Mouse (Mus musculus) hindbrain, embryonic 14.5 days (tissue): ENCODE results near the gene Nudcd3. TPM values are rescaled to one million over a fixed set of nuclear protein-coding genes. Genes with fewer than 3 reads are reported as not detected.

ENCODE experiments used
- ATAC-seq: fragments of 200-750 bp; cut with Nextera tagmentation; 2 replicates; pipeline ENCODE4 v1.8.0; 2017; ENCODE audit warnings: moderate number of reproducible peaks, mild to moderate bottlenecking, moderate TSS enrichment, moderate library complexity; ENCODE audit not compliant: low FRiP score
- DNase-seq: peaks from one replicate; pipeline ENCODE4 v3.0.0-alpha.2; 2015; ENCODE audit warnings: low spot score
- H3K27ac ChIP-seq: fragments of 300-500 bp; sonication (generic); 2 replicates; pipeline ENCODE4 v1.5.1; 2014; ENCODE audit warnings: mild to moderate bottlenecking, moderate library complexity
- H3K27me3 ChIP-seq: fragments of 300-500 bp; sonication (generic); 2 replicates; pipeline ENCODE4 v1.6.1; 2014; ENCODE audit warnings: mild to moderate bottlenecking, low read length, mixed read lengths; ENCODE audit not compliant: control insufficient read depth, insufficient read depth
- H3K36me3 ChIP-seq: fragments of 300-500 bp; sonication (generic); replicated peaks from 2 replicates; pipeline ENCODE4 v1.6.1; 2014; ENCODE audit not compliant: control insufficient read depth, insufficient read depth
- H3K4me1 ChIP-seq: fragments of 300-500 bp; sonication (generic); replicated peaks from 2 replicates; pipeline ENCODE4 v1.6.1; 2014; ENCODE audit warnings: antibody characterized with exemption, low read length, mixed read lengths; ENCODE audit not compliant: control insufficient read depth, insufficient read depth
- H3K4me2 ChIP-seq: fragments of 300-500 bp; sonication (generic); replicated peaks from 2 replicates; pipeline ENCODE4 v1.6.1; 2014; ENCODE audit warnings: mild to moderate bottlenecking, moderate library complexity
- H3K4me3 ChIP-seq: fragments of 300-500 bp; sonication (generic); replicated peaks from 2 replicates; pipeline ENCODE4 v1.5.1; 2014; ENCODE audit warnings: mild to moderate bottlenecking, low read length
- H3K9ac ChIP-seq: fragments of 300-500 bp; sonication (generic); 2 replicates; pipeline ENCODE4 v1.6.1; 2014
- H3K9me3 ChIP-seq: fragments of 300-500 bp; sonication (generic); 2 replicates; pipeline ENCODE4 v1.6.1; 2016; ENCODE audit warnings: low read length; ENCODE audit not compliant: control insufficient read depth
- WGBS: fragments of 180-500 bp; shearing (Covaris S2); extraction: QIAGEN DNeasy Blood & Tissue Kit; methylation state at CpG from one replicate; pipeline ENCODE4 v1.1.7; 2014; 5-methylcytosine and 5-hydroxymethylcytosine counted together
- polyA plus RNA-seq: library from polyadenylated mRNA; unstranded; fragments of >200 nt; fragmentation: Nextera tagmentation; extraction: Ambion mirVana; gene quantifications from 2 replicates; pipeline ENCODE4 v1.2.1, GENCODE M21; 2014

Nudcd3 gene
- 57.0 and 57.7 TPM in 2 replicates for polyA plus RNA-seq

GRCm38 (mm10) chr11:6200087-6200569 lies at the start of gene Nudcd3:
Gene Nudcd3 (minus strand): TSS chr11:6200415.
- no peaks in the 10 kb centered on the region for H3K27me3 ChIP-seq
- DNase-seq (peak; percentile 91), ATAC-seq (peak; percentile 97)
- peaks cover 16% of the 10 kb centered on the region for H3K4me1 ChIP-seq
- WGBS = under 1% methylated on average over 39 of the region's 39 CpGs
- H3K27ac ChIP-seq = peak within 1 kb of the TSS; percentile 97
- H3K4me2 ChIP-seq = peak within 1 kb of the TSS; percentile 96
- 0 out of 2 replicates have a peak, but pooled peaks cover 3% of the 10 kb centered on the region for H3K36me3 ChIP-seq
- H3K9ac ChIP-seq = peak within 1 kb of the TSS; percentile 98
- no peaks in the 10 kb centered on the region for H3K9me3 ChIP-seq
- H3K4me3 ChIP-seq = peak within 1 kb of the TSS; percentile 100

DNA sequence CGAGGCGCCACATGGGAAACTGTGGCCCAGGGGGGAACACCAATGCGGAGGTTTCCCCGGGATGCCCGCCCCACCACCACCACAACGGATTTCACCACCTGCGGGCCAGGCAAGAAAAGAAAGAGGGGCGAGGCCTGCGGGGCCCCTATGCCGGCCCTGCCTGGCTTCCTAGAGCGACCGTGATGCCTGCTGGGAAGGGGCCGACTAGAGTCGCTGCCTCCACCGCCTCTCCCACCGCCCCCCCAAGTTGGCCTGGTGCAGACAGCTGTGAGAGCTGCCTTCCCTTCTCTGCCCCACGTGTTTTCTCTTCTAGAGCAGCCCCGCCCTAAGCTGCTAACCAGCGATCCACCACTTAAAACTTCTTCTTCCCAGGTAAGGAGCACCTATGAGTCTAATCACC lies 44.5 kb upstream of the Nudcd3 start:
- Histone ChIP-seq H3K27me3 (no peaks in the 10 kb centered on the region), H3K36me3 (no peaks in the 10 kb centered on the region), H3K9ac (no peak overlapping the region), H3K9me3 (no peaks in the 10 kb centered on the region), H3K4me2 (no peak overlapping the region), H3K27ac (no peak overlapping the region), H3K4me1 (no peaks in the 10 kb centered on the region), H3K4me3 (no peak overlapping the region)
- DNase-seq = no peak
- WGBS = 41% methylated on average over 19 of the region's 19 CpGs
- no peak for ATAC-seq

DNA sequence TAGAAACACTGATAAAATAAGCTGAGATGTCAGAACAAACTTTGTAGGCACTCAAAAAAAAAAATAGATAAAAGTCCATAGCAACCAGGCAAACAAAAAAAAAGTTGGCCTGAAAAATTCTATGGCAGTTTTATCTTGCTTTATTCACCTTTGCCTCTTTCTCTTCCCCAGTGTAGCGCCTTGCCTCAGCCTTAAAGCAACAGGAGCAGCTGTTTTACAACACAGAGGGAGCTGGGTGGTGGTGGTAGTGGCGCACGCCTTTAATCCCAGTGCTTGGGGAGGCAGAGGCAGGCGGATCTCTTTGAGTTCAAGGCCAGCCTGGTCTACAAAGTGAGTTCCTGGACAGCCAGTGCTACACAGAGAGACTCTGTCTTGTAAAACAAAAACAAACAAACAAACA lies 32.8 kb upstream of the Nudcd3 start:
- Histone ChIP-seq H3K9ac (no peak overlapping the region), H3K4me1 (no peaks in the 10 kb centered on the region), H3K27me3 (no peaks in the 10 kb centered on the region), H3K9me3 (no peaks in the 10 kb centered on the region), H3K27ac (no peak overlapping the region), H3K4me2 (no peak overlapping the region), H3K36me3 (no peaks in the 10 kb centered on the region), H3K4me3 (no peak overlapping the region)
- 89% methylated on average over 4 of the region's 4 CpGs for WGBS
- no peak for DNase-seq
- no peak for ATAC-seq

- no peak within 1 kb of the TSS for H3K9ac ChIP-seq
- H3K27ac ChIP-seq = no peak within 1 kb of the TSS
- no peak for DNase-seq
- no peaks in the 10 kb centered on the region for H3K4me1 ChIP-seq
- no peaks in the 10 kb centered on the region for H3K27me3 ChIP-seq
- WGBS = 89% methylated on average over 7 of the region's 7 CpGs
- H3K9me3 ChIP-seq = no peaks in the 10 kb centered on the region
- no peak within 1 kb of the TSS for H3K4me2 ChIP-seq
- H3K36me3 ChIP-seq = no peaks in the 10 kb centered on the region
- H3K4me3 ChIP-seq = no peak within 1 kb of the TSS
- no peak for ATAC-seq
Measured at GRCm38 (mm10) chr11:6230012-6230411, 29.8 kb upstream of the Nudcd3 start, which contains the start of gene Npc1l1. Gene Npc1l1 (minus strand): TSS chr11:6230143.

DNA sequence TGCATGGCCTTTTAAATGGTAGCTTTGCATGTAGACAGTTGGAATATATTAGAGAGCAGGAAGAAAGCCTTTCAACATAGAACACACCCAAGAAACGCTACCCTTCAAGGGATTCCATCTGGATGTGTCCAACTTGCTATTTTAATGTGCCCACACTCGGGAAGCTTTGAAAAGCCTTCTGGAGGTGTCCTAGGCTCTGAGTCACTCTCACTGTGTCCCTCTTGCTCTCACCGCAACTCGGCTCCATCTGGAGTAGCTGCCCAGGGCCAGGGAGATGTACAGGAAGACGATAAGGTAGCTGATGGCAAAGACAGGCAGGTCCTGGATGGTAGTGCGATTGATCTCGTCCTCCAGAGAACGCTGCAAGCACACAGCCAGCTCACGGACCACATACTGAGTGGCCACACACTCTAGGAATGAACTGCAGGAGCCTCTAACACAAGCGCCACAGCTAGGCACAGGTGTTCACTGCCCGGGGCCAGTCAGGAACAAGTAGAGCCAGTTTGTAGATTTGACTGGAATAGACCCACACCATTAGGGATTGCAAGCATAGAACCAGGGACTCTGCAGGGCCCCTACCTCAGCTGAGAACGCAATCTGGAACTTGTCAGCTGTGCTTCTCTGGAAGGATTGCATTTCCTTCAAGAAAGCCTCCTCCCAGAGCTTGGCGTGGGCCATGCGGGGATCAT lies 24.5 kb upstream of the Nudcd3 start:
- H3K4me3 ChIP-seq = no peak overlapping the region
- H3K27ac ChIP-seq = no peak overlapping the region
- H3K36me3 ChIP-seq = no peaks in the 10 kb centered on the region
- no peak overlapping the region for H3K9ac ChIP-seq
- no peaks in the 10 kb centered on the region for H3K4me1 ChIP-seq
- H3K27me3 ChIP-seq = no peaks in the 10 kb centered on the region
- ATAC-seq = no peak
- H3K9me3 ChIP-seq = no peaks in the 10 kb centered on the region
- 86% methylated on average over 14 of the region's 14 CpGs for WGBS
- no peak for DNase-seq
- H3K4me2 ChIP-seq = no peak overlapping the region

DNA sequence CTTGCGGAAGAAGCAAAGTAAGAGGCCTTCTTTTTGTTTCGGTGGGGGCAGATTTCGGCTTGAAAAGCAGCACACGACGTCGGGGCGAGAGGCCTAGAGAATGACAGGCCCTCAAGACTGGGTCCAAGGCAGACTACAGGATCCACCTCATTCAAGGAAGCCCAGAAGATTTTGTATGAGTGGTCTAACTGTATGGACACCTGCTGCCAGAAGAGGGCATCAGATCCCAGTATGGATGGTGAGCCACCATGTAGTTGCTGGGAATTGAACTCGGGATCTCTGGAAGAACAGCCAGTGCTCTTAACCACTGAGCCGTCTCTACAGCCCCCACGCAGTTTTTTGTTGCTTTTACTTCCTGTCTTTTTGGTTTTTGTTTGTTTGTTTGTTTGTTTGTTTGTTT lies 22.0 kb upstream of the Nudcd3 start:
- Histone ChIP-seq H3K27me3 (no peaks in the 10 kb centered on the region), H3K4me3 (no peak overlapping the region), H3K4me1 (no peaks in the 10 kb centered on the region), H3K9me3 (no peaks in the 10 kb centered on the region), H3K4me2 (no peak overlapping the region), H3K9ac (no peak overlapping the region), H3K36me3 (no peaks in the 10 kb centered on the region), H3K27ac (no peak overlapping the region)
- DNase-seq (no peak), ATAC-seq (no peak)
- 94% methylated on average over 10 of the region's 10 CpGs for WGBS

- Histone ChIP-seq H3K27me3 (no peaks in the 10 kb centered on the region), H3K4me2 (no peak overlapping the region), H3K4me1 (no peaks in the 10 kb centered on the region), H3K4me3 (no peak overlapping the region), H3K36me3 (no peaks in the 10 kb centered on the region), H3K9me3 (no peaks in the 10 kb centered on the region), H3K9ac (no peak overlapping the region), H3K27ac (no peak overlapping the region)
- DNase-seq = no peak
- ATAC-seq = no peak
- 71% methylated on average over 6 of the region's 6 CpGs for WGBS
Measured at GRCm38 (mm10) chr11:6219967-6220366, 19.8 kb upstream of the Nudcd3 start.

GRCm38 (mm10) chr11:6218189-6218896 lies 18.1 kb upstream of the Nudcd3 start:
- Histone ChIP-seq H3K27ac (no peak overlapping the region), H3K9me3 (no peaks in the 10 kb centered on the region), H3K9ac (no peak overlapping the region), H3K36me3 (no peaks in the 10 kb centered on the region), H3K4me2 (no peak overlapping the region), H3K4me1 (no peaks in the 10 kb centered on the region), H3K27me3 (no peaks in the 10 kb centered on the region), H3K4me3 (no peak overlapping the region)
- DNase-seq (no peak), ATAC-seq (no peak)
- WGBS = 89% methylated on average over 11 of the region's 11 CpGs

DNA sequence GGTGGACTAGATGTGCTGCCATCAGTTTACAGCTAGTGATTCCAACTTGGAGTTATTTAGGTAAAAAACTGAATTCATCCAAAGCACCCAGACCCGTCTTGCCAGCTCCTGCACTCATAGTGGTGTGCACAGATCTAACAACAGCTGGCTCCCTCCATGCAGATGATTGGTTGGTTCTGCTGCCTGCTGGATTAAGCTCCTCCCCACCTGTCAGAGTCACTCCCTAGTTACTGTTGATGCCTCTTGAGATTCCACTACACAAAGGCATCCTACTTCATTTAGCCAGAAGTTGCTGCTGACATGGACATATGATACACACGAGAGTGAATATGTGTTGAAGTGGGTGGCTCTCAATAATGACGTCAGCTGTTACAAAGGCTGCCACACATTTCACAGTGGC lies 16.6 kb upstream of the Nudcd3 start:
- Histone ChIP-seq H3K4me3 (no peak overlapping the region), H3K36me3 (no peaks in the 10 kb centered on the region), H3K9ac (no peak overlapping the region), H3K4me2 (no peak overlapping the region), H3K9me3 (no peaks in the 10 kb centered on the region), H3K27ac (no peak overlapping the region), H3K27me3 (no peaks in the 10 kb centered on the region), H3K4me1 (no peaks in the 10 kb centered on the region)
- DNase-seq = no peak
- WGBS = 57% methylated on average over 3 of the region's 3 CpGs
- ATAC-seq = no peak
